Mouse (Mus musculus): ENCODE measurements at regions not wholly inside any gene's neighbourhood (a gene's known extent, or its start where the extent isn't known, plus 50 kb on each side); places are given as distances from the start of the nearest gene placed in this dataset.

GRCm38 (mm10) chr2:30718329-30718675 is 85.2 kb downstream of the 1700001O22Rik start:
- ATAC-seq (replicated peaks; ENCODE audit: poor library complexity) = peak; percentile 80

GRCm38 (mm10) chr2:30717566-30718328 is 85.7 kb downstream of the 1700001O22Rik start:
- no peak for ATAC-seq (replicated peaks; ENCODE audit: poor library complexity)

GRCm38 (mm10) chr2:30716580-30717565 is 86.6 kb downstream of the 1700001O22Rik start:
- ATAC-seq (replicated peaks; ENCODE audit: poor library complexity) = no peak

GRCm38 (mm10) chr2:30715720-30716310 is 87.6 kb downstream of the 1700001O22Rik start:
- ATAC-seq (replicated peaks; ENCODE audit: poor library complexity) = no peak

GRCm38 (mm10) chr2:30713535-30713934 is 89.9 kb downstream of the 1700001O22Rik start:
- ATAC-seq (replicated peaks; ENCODE audit: poor library complexity) = no peak

GRCm38 (mm10) chr2:30712841-30713401 is 90.5 kb downstream of the 1700001O22Rik start:
- no peak for ATAC-seq (replicated peaks; ENCODE audit: poor library complexity)

GRCm38 (mm10) chr2:30711853-30712498 is 91.5 kb downstream of the 1700001O22Rik start:
- peak; percentile 45 for ATAC-seq (replicated peaks; ENCODE audit: poor library complexity)

- no peak for ATAC-seq (replicated peaks; ENCODE audit: poor library complexity)
Observed at GRCm38 (mm10) chr2:30711476-30711852, 92.0 kb downstream of the 1700001O22Rik start.

GRCm38 (mm10) chr2:30710895-30711294 is 92.6 kb downstream of the 1700001O22Rik start:
- ATAC-seq (replicated peaks; ENCODE audit: poor library complexity) = no peak

- no peak for ATAC-seq (replicated peaks; ENCODE audit: poor library complexity)
Observed at GRCm38 (mm10) chr2:30709386-30709884, 94.0 kb downstream of the 1700001O22Rik start.

GRCm38 (mm10) chr2:30708762-30709385 is 94.6 kb downstream of the 1700001O22Rik start:
- ATAC-seq (replicated peaks; ENCODE audit: poor library complexity) = no peak

- ATAC-seq (replicated peaks; ENCODE audit: poor library complexity) = no peak
Observed at GRCm38 (mm10) chr2:30708001-30708683, 95.3 kb downstream of the 1700001O22Rik start.

- peak; percentile 26 for ATAC-seq (replicated peaks; ENCODE audit: poor library complexity)
Observed at GRCm38 (mm10) chr2:30707099-30708000, 96.1 kb downstream of the 1700001O22Rik start.

- no peak for ATAC-seq (replicated peaks; ENCODE audit: poor library complexity)
Observed at GRCm38 (mm10) chr2:30706036-30706435, 97.4 kb downstream of the 1700001O22Rik start.

GRCm38 (mm10) chr2:30703308-30703707 is 100.2 kb downstream of the 1700001O22Rik start:
- no peak for ATAC-seq (replicated peaks; ENCODE audit: poor library complexity)

- no peak for ATAC-seq (replicated peaks; ENCODE audit: poor library complexity)
Observed at GRCm38 (mm10) chr2:30702711-30703110, 100.8 kb downstream of the 1700001O22Rik start.

GRCm38 (mm10) chr2:30700890-30701289 is 102.6 kb downstream of the 1700001O22Rik start:
- ATAC-seq (replicated peaks; ENCODE audit: poor library complexity) = no peak

- ATAC-seq (replicated peaks; ENCODE audit: poor library complexity) = no peak
Observed at GRCm38 (mm10) chr2:30700471-30700870, 103.0 kb downstream of the 1700001O22Rik start.
